Mouse (Mus musculus) forebrain, postnatal 0 days (tissue): ENCODE measurements around the gene Amfr. TPM values are rescaled to one million over a fixed set of nuclear protein-coding genes. Genes with fewer than 3 reads are reported as not detected.

ENCODE experiments used
- ATAC-seq: fragments of 200-750 bp; cut with Nextera tagmentation; 2 replicates; pipeline ENCODE4 v1.8.0; 2017; ENCODE audit warnings: mild to moderate bottlenecking, moderate library complexity
- DNase-seq: peaks from one replicate; pipeline ENCODE4 v3.0.0-alpha.2; 2015
- H3K27ac ChIP-seq: fragments of 300-500 bp; sonication (generic); 2 replicates; pipeline ENCODE4 v1.5.1; 2014; ENCODE audit warnings: low read depth, mild to moderate bottlenecking, antibody characterized with exemption, low read length, moderate library complexity, mixed read lengths
- H3K27me3 ChIP-seq: fragments of 300-500 bp; sonication (generic); 2 replicates; pipeline ENCODE4 v1.6.1; 2014; ENCODE audit warnings: mild to moderate bottlenecking, low read length, mixed read lengths; ENCODE audit not compliant: insufficient read depth
- H3K36me3 ChIP-seq: fragments of 300-500 bp; sonication (generic); 2 replicates; pipeline ENCODE4 v1.6.1; 2014; ENCODE audit warnings: mild to moderate bottlenecking, moderate library complexity; ENCODE audit not compliant: insufficient read depth
- H3K4me1 ChIP-seq: fragments of 300-500 bp; sonication (generic); 2 replicates; pipeline ENCODE4 v1.6.1; 2014; ENCODE audit warnings: antibody characterized with exemption; ENCODE audit not compliant: insufficient read depth
- H3K4me2 ChIP-seq: fragments of 300-500 bp; sonication (generic); 2 replicates; pipeline ENCODE4 v1.6.1; 2014; ENCODE audit warnings: low read depth, mild to moderate bottlenecking, moderate library complexity
- H3K4me3 ChIP-seq: fragments of 300-500 bp; sonication (generic); 2 replicates; pipeline ENCODE4 v1.5.1; 2014; ENCODE audit warnings: low read depth, low read length, mixed read lengths
- H3K9ac ChIP-seq: fragments of 300-500 bp; sonication (generic); 2 replicates; pipeline ENCODE4 v1.6.1; 2014; ENCODE audit warnings: mild to moderate bottlenecking
- H3K9me3 ChIP-seq: fragments of 300-500 bp; sonication (generic); 2 replicates; pipeline ENCODE4 v1.6.1; 2016; ENCODE audit warnings: low read length
- CTCF ChIP-seq: sonication (generic); IDR thresholded peaks from 2 replicates; pipeline ENCODE4 v1.5.1; 2016; ENCODE audit warnings: antibody characterized with exemption, control low read depth, low read depth
- WGBS: fragments of 180-500 bp; shearing (Covaris S2); extraction: QIAGEN DNeasy Blood & Tissue Kit; methylation state at CpG from one replicate; pipeline ENCODE4 v1.1.7; 2014; 5-methylcytosine and 5-hydroxymethylcytosine counted together
- polyA plus RNA-seq: library from polyadenylated mRNA; unstranded; fragments of >200 nt; fragmentation: Nextera tagmentation; extraction: Ambion mirVana; gene quantifications from 2 replicates; pipeline ENCODE4 v1.2.1, GENCODE M21; 2015
- total RNA-seq: library from RNA; depleted of rRNA; stranded (reverse); fragments of >200 nt; gene quantifications from 2 replicates; pipeline ENCODE4 v1.2.3, GENCODE M21; 2014

The Amfr gene
- total and polyA plus RNA-seq, 2 experiments from 2014 or later, result 90.2 to 163 TPM

DNA sequence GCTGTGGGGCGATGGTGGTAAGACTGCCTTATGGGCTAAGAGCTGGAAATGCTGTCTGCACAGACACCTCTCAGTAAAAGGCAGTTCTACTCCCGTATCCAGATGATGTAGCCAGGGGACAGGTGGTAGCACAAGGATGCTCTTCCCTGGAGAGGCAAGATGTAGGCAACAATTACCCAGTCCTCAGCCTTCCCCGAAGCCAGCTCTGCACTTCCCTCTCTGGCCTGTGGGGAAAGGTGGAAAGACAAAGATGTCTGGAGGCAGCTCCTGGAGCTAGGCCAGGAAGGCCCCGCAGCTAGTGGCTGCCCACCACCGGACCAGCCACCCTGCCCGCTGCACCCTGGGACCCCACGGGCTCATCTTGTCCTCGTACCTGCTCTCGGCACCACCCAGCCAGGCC lies 60.1 kb downstream of the Amfr start:
- 84% methylated on average over 9 of the region's 9 CpGs for WGBS
- no peak overlapping the region for H3K4me2 ChIP-seq
- H3K9ac ChIP-seq, result no peak overlapping the region
- H3K27ac ChIP-seq, result no peak overlapping the region
- no peaks in the 10 kb centered on the region for H3K27me3 ChIP-seq
- no peak overlapping the region for H3K4me3 ChIP-seq
- TF ChIP-seq CTCF, result peak; percentile 24; the same call in 1 of the 2 replicates
- no peaks in the 10 kb centered on the region for H3K4me1 ChIP-seq
- peaks cover 98% of the 10 kb centered on the region for H3K36me3 ChIP-seq
- no peaks in the 10 kb centered on the region for H3K9me3 ChIP-seq
- DNase-seq (no peak), ATAC-seq (peak; percentile 36)

DNA sequence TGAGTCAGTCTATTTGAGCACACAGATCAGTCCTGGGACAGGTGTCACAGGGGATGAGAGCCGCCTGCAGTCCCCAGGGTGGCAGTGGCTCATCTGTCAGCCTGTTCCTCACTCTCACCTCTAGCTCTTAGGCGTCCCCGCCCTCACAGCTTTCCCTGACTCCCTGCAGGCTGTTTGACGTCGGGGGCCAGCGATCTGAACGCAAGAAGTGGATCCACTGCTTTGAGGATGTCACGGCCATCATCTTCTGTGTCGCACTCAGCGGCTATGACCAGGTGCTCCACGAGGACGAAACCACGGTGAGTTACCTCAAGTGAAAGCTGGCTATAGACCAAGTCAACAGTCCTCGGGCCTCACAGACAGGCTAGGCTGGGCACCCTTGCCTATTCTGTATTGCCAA lies 62.5 kb downstream of the Amfr start:
- Histone ChIP-seq H3K27ac (no peak overlapping the region), H3K4me2 (no peak overlapping the region), H3K27me3 (no peaks in the 10 kb centered on the region), H3K4me3 (no peak overlapping the region), H3K9ac (no peak overlapping the region), H3K9me3 (no peaks in the 10 kb centered on the region), H3K36me3 (peaks cover 92% of the 10 kb centered on the region), H3K4me1 (no peaks in the 10 kb centered on the region)
- 90% methylated on average over 14 of the region's 14 CpGs for WGBS
- no peak for TF ChIP-seq CTCF
- ATAC-seq (no peak), DNase-seq (no peak)

GRCm38 (mm10) chr8:93946397-93946796 lies 66.2 kb downstream of the Amfr start:
- ATAC-seq, result no peak
- no peak overlapping the region for H3K4me3 ChIP-seq
- H3K27me3 ChIP-seq, result no peaks in the 10 kb centered on the region
- no peaks in the 10 kb centered on the region for H3K4me1 ChIP-seq
- no peak overlapping the region for H3K9ac ChIP-seq
- TF ChIP-seq CTCF, result no peak
- H3K27ac ChIP-seq, result no peak overlapping the region
- no peak overlapping the region for H3K4me2 ChIP-seq
- DNase-seq, result no peak
- H3K9me3 ChIP-seq, result no peaks in the 10 kb centered on the region
- H3K36me3 ChIP-seq, result peaks cover 59% of the 10 kb centered on the region
- WGBS, result 100% methylated on average over 1 of the region's 1 CpGs

DNA sequence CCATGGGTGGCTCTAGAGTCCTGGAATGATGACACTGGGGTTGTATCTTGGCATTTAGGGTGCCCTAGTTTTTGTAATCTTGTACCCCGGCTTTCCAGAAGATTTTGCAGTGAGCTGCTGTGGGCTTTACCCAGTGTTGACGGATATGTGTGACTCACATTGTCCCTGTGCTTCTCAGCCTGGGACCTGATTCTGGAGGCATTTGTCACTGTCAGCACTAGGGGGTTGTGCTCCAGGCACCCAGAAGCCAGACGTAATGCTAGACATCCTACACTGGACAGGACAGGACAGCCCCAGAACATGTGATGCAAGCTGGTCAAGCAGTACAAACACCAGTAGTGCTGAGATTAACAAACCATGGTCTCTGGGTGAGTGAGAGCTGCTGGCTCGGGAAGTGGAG lies 66.9 kb downstream of the Amfr start:
- Histone ChIP-seq H3K9ac (no peak overlapping the region), H3K27ac (no peak overlapping the region), H3K4me1 (no peaks in the 10 kb centered on the region), H3K9me3 (no peaks in the 10 kb centered on the region), H3K4me3 (no peak overlapping the region), H3K4me2 (no peak overlapping the region), H3K27me3 (no peaks in the 10 kb centered on the region), H3K36me3 (peaks cover 53% of the 10 kb centered on the region)
- TF ChIP-seq CTCF, result no peak
- WGBS, result 88% methylated on average over 4 of the region's 4 CpGs
- ATAC-seq (no peak), DNase-seq (no peak)

DNA sequence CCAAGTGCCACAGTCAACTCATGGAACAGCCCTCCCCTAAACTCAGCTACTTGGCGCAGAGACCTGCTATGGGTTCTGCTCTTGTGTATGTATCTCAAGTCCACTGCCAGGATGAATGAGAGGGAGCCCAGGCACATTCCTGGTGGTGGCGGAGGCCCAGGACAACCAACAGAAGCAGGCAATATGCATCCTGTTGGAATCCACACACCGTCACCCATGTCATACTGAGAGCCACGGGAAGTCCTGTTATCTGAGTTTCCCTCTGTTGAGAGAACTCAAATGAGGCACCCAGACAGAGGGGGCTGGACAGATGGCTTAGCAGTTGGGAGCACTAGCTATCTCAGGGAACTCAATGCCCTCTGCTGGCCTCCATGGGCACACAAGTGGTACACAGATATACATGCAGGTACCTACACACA lies 71.0 kb downstream of the Amfr start:
- Histone ChIP-seq H3K36me3 (peaks cover 12% of the 10 kb centered on the region), H3K4me3 (no peak overlapping the region), H3K9ac (no peak overlapping the region), H3K4me1 (no peaks in the 10 kb centered on the region), H3K4me2 (no peak overlapping the region), H3K27me3 (no peaks in the 10 kb centered on the region), H3K9me3 (no peaks in the 10 kb centered on the region), H3K27ac (peak overlapping the region; percentile 5; the same call in 1 of the 2 replicates)
- DNase-seq (peak; percentile 31), ATAC-seq (peak; percentile 50)
- 62% methylated on average over 4 of the region's 4 CpGs for WGBS
- TF ChIP-seq CTCF, result peak; percentile 46

- H3K9me3 ChIP-seq, result no peaks in the 10 kb centered on the region
- H3K27ac ChIP-seq, result peak overlapping the region; percentile 5; the same call in 1 of the 2 replicates
- H3K4me1 ChIP-seq, result no peaks in the 10 kb centered on the region
- H3K27me3 ChIP-seq, result no peaks in the 10 kb centered on the region
- ATAC-seq (0 out of 2 replicates have a peak, but pooled peaks have one; percentile 5), DNase-seq (no peak)
- TF ChIP-seq CTCF, result no peak
- H3K4me3 ChIP-seq, result no peak overlapping the region
- 72% methylated on average over 11 of the region's 11 CpGs for WGBS
- peaks cover 4% of the 10 kb centered on the region; the same call in 1 of the 2 replicates for H3K36me3 ChIP-seq
- H3K4me2 ChIP-seq, result no peak overlapping the region
- no peak overlapping the region for H3K9ac ChIP-seq
Measured at GRCm38 (mm10) chr8:93940542-93941423, 71.9 kb downstream of the Amfr start.

DNA sequence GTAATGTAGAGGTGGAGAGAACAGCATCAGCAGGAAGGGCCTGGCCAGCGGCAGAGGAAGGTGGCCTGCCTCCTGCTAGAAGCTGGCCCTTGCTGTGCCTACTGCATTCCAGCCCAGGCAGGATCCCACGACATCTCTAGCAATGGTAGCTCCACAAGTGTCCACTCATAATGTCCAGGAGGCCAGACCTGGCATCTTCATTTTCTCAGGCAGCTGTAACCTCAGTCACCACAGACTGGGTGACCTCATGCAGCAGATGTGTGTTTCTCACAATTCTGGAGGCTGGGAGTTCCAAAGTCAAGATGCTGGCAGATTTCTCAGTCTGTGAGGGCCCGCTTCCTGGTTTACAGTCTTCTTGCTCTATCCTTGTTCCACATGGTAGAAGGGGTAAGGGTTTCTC lies 74.4 kb downstream of the Amfr start:
- Histone ChIP-seq H3K4me2 (no peak overlapping the region), H3K9ac (no peak overlapping the region), H3K36me3 (peaks cover 6% of the 10 kb centered on the region; the same call in 1 of the 2 replicates), H3K9me3 (no peaks in the 10 kb centered on the region), H3K4me3 (no peak overlapping the region), H3K4me1 (no peaks in the 10 kb centered on the region), H3K27me3 (no peaks in the 10 kb centered on the region), H3K27ac (no peak overlapping the region)
- TF ChIP-seq CTCF, result no peak
- 98% methylated on average over 3 of the region's 3 CpGs for WGBS
- ATAC-seq (no peak), DNase-seq (no peak)
